In the genomic region with DNA sequence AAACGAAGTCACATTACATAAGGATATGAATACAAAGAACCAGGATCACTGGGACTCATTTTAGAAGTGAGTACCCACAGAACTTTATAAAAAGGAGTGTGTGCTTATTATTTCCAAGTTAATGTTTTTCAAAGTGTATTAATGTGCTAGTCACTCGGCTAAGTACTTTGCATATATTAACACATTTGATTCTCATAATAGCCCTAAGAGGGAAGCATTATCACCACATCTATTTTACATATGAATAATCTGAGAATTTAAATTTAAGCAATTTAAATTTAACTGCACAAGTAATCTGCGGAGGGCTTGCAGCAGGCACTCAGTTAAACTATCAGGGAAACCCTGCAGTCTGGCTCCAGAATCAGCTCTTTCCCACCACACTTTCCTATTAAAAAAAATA, we compare ENCODE assay signal across 27 mouse cellular contexts. TPM values are rescaled to one million over a fixed set of nuclear protein-coding genes. Genes with fewer than 3 reads are reported as not detected.
"Had no signal": no experiment of that assay in that cellular context is flagged by ENCODE, and none has a peak within 500 bp of the region (broad histone marks: within the 10 kb centered on the region; RNA-seq: fewer than 3 reads in every experiment).

No protein-coding gene starts in this region.

- H3K4me1 ChIP-seq: limb, embryonic 10.5 days; limb, embryonic 13.5 days; liver, embryonic 12.5 days; liver, embryonic 15.5 days; lung, embryonic 15.5 days; neural tube, embryonic 12.5 days; stomach, embryonic 15.5 days had no signal

- H3K4me2 ChIP-seq: limb, embryonic 13.5 days; liver, embryonic 12.5 days; liver, embryonic 15.5 days; lung, embryonic 15.5 days; midbrain, embryonic 11.5 days; neural tube, embryonic 12.5 days; stomach, embryonic 15.5 days had no signal

- H3K9ac ChIP-seq: limb, embryonic 13.5 days; liver, embryonic 12.5 days; liver, embryonic 15.5 days; lung, embryonic 15.5 days; neural tube, embryonic 12.5 days; stomach, embryonic 15.5 days had no signal

- ATAC-seq: liver, embryonic 12.5 days had no signal

- H3K36me3 ChIP-seq: limb, embryonic 10.5 days; limb, embryonic 13.5 days; liver, embryonic 12.5 days; liver, embryonic 15.5 days; lung, embryonic 15.5 days; neural tube, embryonic 12.5 days; stomach, embryonic 15.5 days had no signal

- H3K27me3 ChIP-seq: limb, embryonic 13.5 days; liver, embryonic 12.5 days; liver, embryonic 15.5 days; lung, embryonic 15.5 days; neural tube, embryonic 12.5 days; stomach, embryonic 15.5 days had no signal

- H3K27ac ChIP-seq: kidney, postnatal 0 days; layer of hippocampus, adult 2 months; limb, embryonic 10.5 days; limb, embryonic 13.5 days; liver, embryonic 12.5 days; liver, embryonic 15.5 days; lung, embryonic 15.5 days; neural tube, embryonic 12.5 days; stomach, embryonic 15.5 days had no signal

- H3K4me3 ChIP-seq: layer of hippocampus, adult 2 months; limb, embryonic 10.5 days; limb, embryonic 13.5 days; liver, embryonic 12.5 days; liver, embryonic 15.5 days; lung, embryonic 15.5 days; neural tube, embryonic 12.5 days; stomach, embryonic 15.5 days had no signal

- H3K9me3 ChIP-seq: limb, embryonic 10.5 days; limb, embryonic 13.5 days; liver, embryonic 12.5 days; liver, embryonic 15.5 days; lung, embryonic 15.5 days; neural tube, embryonic 12.5 days; stomach, embryonic 15.5 days had no signal

- DNase-seq: kidney, postnatal 25 days; layer of hippocampus, adult 9-11 months; liver; lung, adult 18-20 months; lung, postnatal 14 days; lung, postnatal 4 days; midbrain, embryonic 14.5 days; retina, postnatal 1 day; right cerebral cortex, postnatal 25 days; spleen, adult 18-20 months; thymus, postnatal 25 days had no signal

RNA-seq across cellular contexts. Expression of a gene that starts 40.5 kb away (rescaled TPM):
- total RNA-seq: layer of hippocampus, adult 2 months; layer of hippocampus, postnatal 25 days; left cerebral cortex, adult 18-20 months; left cerebral cortex, postnatal 25 days; megakaryocyte progenitor cell, adult 5-6 weeks; megakaryocyte-erythroid progenitor cell, adult 5-6 weeks; neutrophil, adult 5-6 weeks had no signal
- polyA plus RNA-seq: midbrain, embryonic 11.5 days; midbrain, embryonic 14.5 days had no signal
